Mouse (Mus musculus) stomach, postnatal 0 days (tissue): ENCODE results near the gene Ppargc1a. TPM values are rescaled to one million over a fixed set of nuclear protein-coding genes. Genes with fewer than 3 reads are reported as not detected.

Experiments
- ATAC-seq: fragments of 200-750 bp; cut with Nextera tagmentation; 2 replicates; pipeline ENCODE4 v1.8.0; 2017; ENCODE audit not compliant: low FRiP score, low TSS enrichment
- DNase-seq: peaks from one replicate; pipeline ENCODE4 v3.0.0-alpha.2; 2016; ENCODE audit warnings: low spot score
- H3K27ac ChIP-seq: fragments of 300-500 bp; sonication (generic); replicated peaks from 2 replicates; pipeline ENCODE4 v1.5.1; 2014; ENCODE audit warnings: mild to moderate bottlenecking, control low read depth
- H3K27me3 ChIP-seq: fragments of 300-500 bp; sonication (generic); 2 replicates; pipeline ENCODE4 v1.6.1; 2014; ENCODE audit warnings: low read length; ENCODE audit not compliant: control insufficient read depth, insufficient read depth
- H3K36me3 ChIP-seq: fragments of 300-500 bp; sonication (generic); 2 replicates; pipeline ENCODE4 v1.6.1; 2014; ENCODE audit warnings: low read length, mixed read lengths; ENCODE audit not compliant: control insufficient read depth, insufficient read depth
- H3K4me1 ChIP-seq: fragments of 300-500 bp; sonication (generic); replicated peaks from 2 replicates; pipeline ENCODE4 v1.6.1; 2014; ENCODE audit warnings: antibody characterized with exemption; ENCODE audit not compliant: control insufficient read depth, insufficient read depth
- H3K4me2 ChIP-seq: fragments of 300-500 bp; sonication (generic); replicated peaks from 2 replicates; pipeline ENCODE4 v1.6.1; 2014; ENCODE audit warnings: low read depth, mild to moderate bottlenecking, control low read depth, moderate library complexity
- H3K4me3 ChIP-seq: fragments of 300-500 bp; sonication (generic); 2 replicates; pipeline ENCODE4 v1.5.1; 2014; ENCODE audit warnings: low read depth, low read length, control low read depth
- H3K9ac ChIP-seq: fragments of 300-500 bp; sonication (generic); 2 replicates; pipeline ENCODE4 v1.6.1; 2014; ENCODE audit warnings: mild to moderate bottlenecking, low read length, control low read depth, mixed read lengths
- H3K9me3 ChIP-seq: fragments of 300-500 bp; sonication (generic); 2 replicates; pipeline ENCODE4 v1.6.1; 2016; ENCODE audit warnings: low read length; ENCODE audit not compliant: control insufficient read depth
- CTCF ChIP-seq: IDR thresholded peaks from 2 replicates; pipeline ENCODE4 v1.5.1; 2016; ENCODE audit warnings: antibody characterized with exemption, low read depth, mild to moderate bottlenecking, moderate library complexity
- EP300 ChIP-seq: optimal IDR thresholded peaks from 2 replicates; pipeline ENCODE3; 2016; ENCODE audit warnings: antibody characterized with exemption
- WGBS: fragments of 180-500 bp; shearing (Covaris S2); extraction: QIAGEN DNeasy Blood & Tissue Kit; methylation state at CpG from one replicate; pipeline ENCODE4 v1.1.7; 2014; 5-methylcytosine and 5-hydroxymethylcytosine counted together
- polyA plus RNA-seq: library from polyadenylated mRNA; unstranded; fragments of >200 nt; fragmentation: Nextera tagmentation; extraction: Ambion mirVana; gene quantifications from 2 replicates; pipeline ENCODE4 v1.2.1, GENCODE M21; 2015

Gene Ppargc1a
- polyA plus RNA-seq, 1 experiment from 2014 or later = 5.1 TPM

GRCm38 (mm10) chr5:51534456-51534855 lies 33.1 kb downstream of the Ppargc1a start:
- Histone ChIP-seq H3K9ac (no peak overlapping the region), H3K36me3 (no peaks in the 10 kb centered on the region), H3K27me3 (no peaks in the 10 kb centered on the region), H3K4me3 (no peak overlapping the region), H3K4me2 (no peak overlapping the region), H3K27ac (no peak overlapping the region), H3K4me1 (no peaks in the 10 kb centered on the region), H3K9me3 (no peaks in the 10 kb centered on the region)
- no peak for TF ChIP-seq EP300
- TF ChIP-seq CTCF = no peak
- no peak for ATAC-seq
- WGBS = 68% methylated on average over 1 of the region's 1 CpGs
- DNase-seq = no peak

- Histone ChIP-seq H3K9ac (no peak overlapping the region), H3K4me2 (no peak overlapping the region), H3K36me3 (no peaks in the 10 kb centered on the region), H3K27me3 (no peaks in the 10 kb centered on the region), H3K27ac (no peak overlapping the region), H3K9me3 (no peaks in the 10 kb centered on the region), H3K4me3 (no peak overlapping the region), H3K4me1 (no peaks in the 10 kb centered on the region)
- no peak for ATAC-seq
- TF ChIP-seq CTCF (no peak), EP300 (no peak)
- 72% methylated on average over 1 of the region's 1 CpGs for WGBS
- DNase-seq = no peak
Measured at GRCm38 (mm10) chr5:51531286-51531685, 36.2 kb downstream of the Ppargc1a start.

- Histone ChIP-seq H3K4me1 (no peaks in the 10 kb centered on the region), H3K4me2 (no peak overlapping the region), H3K4me3 (no peak overlapping the region), H3K27ac (no peak overlapping the region), H3K27me3 (no peaks in the 10 kb centered on the region), H3K9ac (no peak overlapping the region), H3K36me3 (no peaks in the 10 kb centered on the region), H3K9me3 (no peaks in the 10 kb centered on the region)
- ATAC-seq = no peak
- 46% methylated on average over 2 of the region's 2 CpGs for WGBS
- DNase-seq = no peak
- TF ChIP-seq EP300 (no peak), CTCF (no peak)
Measured at GRCm38 (mm10) chr5:51529444-51529843, 38.1 kb downstream of the Ppargc1a start.

- H3K9me3 ChIP-seq = no peaks in the 10 kb centered on the region
- no peak overlapping the region for H3K4me2 ChIP-seq
- no peak overlapping the region for H3K27ac ChIP-seq
- no peak for TF ChIP-seq CTCF
- no peak for TF ChIP-seq EP300
- H3K4me1 ChIP-seq = no peaks in the 10 kb centered on the region
- no peaks in the 10 kb centered on the region for H3K36me3 ChIP-seq
- no peak overlapping the region for H3K9ac ChIP-seq
- DNase-seq (no peak), ATAC-seq (no peak)
- H3K4me3 ChIP-seq = no peak overlapping the region
- H3K27me3 ChIP-seq = no peaks in the 10 kb centered on the region
Measured at GRCm38 (mm10) chr5:51528165-51528498, 39.4 kb downstream of the Ppargc1a start.

- whole genome bisulfite sequencing = 74% methylated on average over 5 of the region's 5 CpGs
- DNase-seq = no peak
- no peak for ATAC-seq
Measured at GRCm38 (mm10) chr5:51527498-51528164, 39.9 kb downstream of the Ppargc1a start.

GRCm38 (mm10) chr5:51525858-51526257 lies 41.7 kb downstream of the Ppargc1a start:
- H3K27me3 ChIP-seq = no peaks in the 10 kb centered on the region
- no peaks in the 10 kb centered on the region for H3K36me3 ChIP-seq
- no peak for ATAC-seq
- no peaks in the 10 kb centered on the region for H3K9me3 ChIP-seq
- 91% methylated on average over 2 of the region's 2 CpGs for WGBS
- H3K9ac ChIP-seq = no peak overlapping the region
- H3K4me2 ChIP-seq = no peak overlapping the region
- TF ChIP-seq CTCF (no peak), EP300 (no peak)
- no peak overlapping the region for H3K4me3 ChIP-seq
- no peak overlapping the region for H3K27ac ChIP-seq
- DNase-seq = no peak
- no peaks in the 10 kb centered on the region for H3K4me1 ChIP-seq

More at GRCm38 (mm10) chr5:51527498-51528164, 39.9 kb downstream of the Ppargc1a start:
- H3K27ac ChIP-seq = no peak overlapping the region
- H3K4me1 ChIP-seq = no peaks in the 10 kb centered on the region
- H3K9me3 ChIP-seq = no peaks in the 10 kb centered on the region
- H3K9ac ChIP-seq = no peak overlapping the region
- no peaks in the 10 kb centered on the region for H3K36me3 ChIP-seq
- H3K4me3 ChIP-seq = no peak overlapping the region
- no peak for TF ChIP-seq EP300
- no peak for TF ChIP-seq CTCF
- H3K27me3 ChIP-seq = no peaks in the 10 kb centered on the region
- no peak overlapping the region for H3K4me2 ChIP-seq
